Mouse (Mus musculus): ENCODE measurements around the gene Mindy1. TPM values are rescaled to one million over a fixed set of nuclear protein-coding genes. Genes with fewer than 3 reads are reported as not detected.

Mindy1 gene
- polyA plus RNA-seq, 1 experiment from 2014 or later = 72.6 TPM

DNA sequence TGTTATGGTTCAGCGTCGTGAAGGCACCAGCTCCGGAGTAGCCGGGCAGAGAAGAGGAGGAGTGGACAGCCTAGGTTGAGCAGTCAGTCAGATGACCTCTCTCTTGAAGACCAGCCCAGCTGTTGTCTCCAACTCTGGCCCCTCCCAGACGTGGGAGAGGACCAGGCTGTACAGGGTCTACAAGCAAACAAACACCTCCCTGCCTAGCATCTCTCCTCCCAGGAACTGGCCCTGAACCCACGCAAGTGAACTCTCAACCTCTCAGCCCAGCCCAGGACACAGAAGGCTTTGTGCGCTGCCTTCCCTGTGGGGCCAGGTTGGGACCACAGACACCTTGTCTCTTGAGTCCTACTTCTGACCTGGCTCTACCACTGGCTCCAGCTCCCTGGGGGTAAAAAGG is 26.0 kb downstream of the Mindy1 start, which contains the start of gene Anxa9:
Gene Anxa9, minus strand, starts transcription at position 77 of the 400 bp plus-strand sequence.
- Histone ChIP-seq H3K27me3 (ENCODE audit: insufficient read depth, low read length) (no peaks in the 10 kb centered on the region), H3K4me3 (replicated peaks; ENCODE audit: low read depth, low read length) (no peak within 1 kb of the TSS), H3K9me3 (replicated peaks; ENCODE audit: low read length) (no peaks in the 10 kb centered on the region), H3K4me1 (replicated peaks; ENCODE audit: insufficient read depth, low read length) (no peaks in the 10 kb centered on the region), H3K4me2 (ENCODE audit: low read length) (peak within 1 kb of the TSS; percentile 17; the same call in 1 of the 2 replicates), H3K27ac (peak within 1 kb of the TSS; percentile 77), H3K36me3 (ENCODE audit: insufficient read depth, low read length) (no peaks in the 10 kb centered on the region), H3K9ac (ENCODE audit: low read depth, low read length) (no peak within 1 kb of the TSS)
- peak; percentile 17 for DNase-seq (ENCODE audit: low spot score)
- WGBS = 30% methylated on average over 7 of the region's 7 CpGs
- no peak for TF ChIP-seq CTCF (IDR thresholded peaks at IDR 0.05; ENCODE audit: low read depth)
- ATAC-seq (replicated peaks; ENCODE audit: low FRiP score, low read depth) = peak; percentile 79

DNA sequence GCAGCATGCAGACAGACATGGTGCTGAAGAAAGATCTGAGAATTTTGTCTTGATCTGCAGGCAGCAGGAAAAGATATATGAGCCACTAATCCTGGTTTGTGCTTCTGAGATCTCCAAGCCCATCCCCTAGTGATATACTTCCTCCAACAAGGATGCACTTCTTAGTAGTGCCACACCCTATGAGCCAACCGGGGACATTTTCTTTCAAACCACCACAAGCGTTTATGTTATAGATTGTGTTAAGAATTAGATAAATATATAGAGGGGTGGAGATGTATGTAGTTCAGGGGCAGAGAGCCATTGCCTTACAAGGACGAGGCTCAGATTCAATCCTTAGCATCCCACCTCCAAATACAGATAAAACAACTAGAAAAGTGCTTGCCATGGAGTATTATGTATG is 29.4 kb downstream of the Mindy1 start:
- no peak overlapping the region for H3K9ac ChIP-seq (ENCODE audit: low read depth, low read length)
- no peak overlapping the region for H3K27ac ChIP-seq
- H3K9me3 ChIP-seq (replicated peaks; ENCODE audit: low read length) = no peaks in the 10 kb centered on the region
- no peak overlapping the region for H3K4me3 ChIP-seq (replicated peaks; ENCODE audit: low read depth, low read length)
- no peaks in the 10 kb centered on the region for H3K36me3 ChIP-seq (ENCODE audit: insufficient read depth, low read length)
- ATAC-seq (replicated peaks; ENCODE audit: low FRiP score, low read depth) = no peak
- no peaks in the 10 kb centered on the region for H3K27me3 ChIP-seq (ENCODE audit: insufficient read depth, low read length)
- DNase-seq (ENCODE audit: low spot score) = no peak
- H3K4me2 ChIP-seq (ENCODE audit: low read length) = no peak overlapping the region
- 71% methylated on average over 3 of the region's 3 CpGs for WGBS
- no peaks in the 10 kb centered on the region for H3K4me1 ChIP-seq (replicated peaks; ENCODE audit: insufficient read depth, low read length)
- no peak for TF ChIP-seq CTCF (IDR thresholded peaks at IDR 0.05; ENCODE audit: low read depth)

DNA sequence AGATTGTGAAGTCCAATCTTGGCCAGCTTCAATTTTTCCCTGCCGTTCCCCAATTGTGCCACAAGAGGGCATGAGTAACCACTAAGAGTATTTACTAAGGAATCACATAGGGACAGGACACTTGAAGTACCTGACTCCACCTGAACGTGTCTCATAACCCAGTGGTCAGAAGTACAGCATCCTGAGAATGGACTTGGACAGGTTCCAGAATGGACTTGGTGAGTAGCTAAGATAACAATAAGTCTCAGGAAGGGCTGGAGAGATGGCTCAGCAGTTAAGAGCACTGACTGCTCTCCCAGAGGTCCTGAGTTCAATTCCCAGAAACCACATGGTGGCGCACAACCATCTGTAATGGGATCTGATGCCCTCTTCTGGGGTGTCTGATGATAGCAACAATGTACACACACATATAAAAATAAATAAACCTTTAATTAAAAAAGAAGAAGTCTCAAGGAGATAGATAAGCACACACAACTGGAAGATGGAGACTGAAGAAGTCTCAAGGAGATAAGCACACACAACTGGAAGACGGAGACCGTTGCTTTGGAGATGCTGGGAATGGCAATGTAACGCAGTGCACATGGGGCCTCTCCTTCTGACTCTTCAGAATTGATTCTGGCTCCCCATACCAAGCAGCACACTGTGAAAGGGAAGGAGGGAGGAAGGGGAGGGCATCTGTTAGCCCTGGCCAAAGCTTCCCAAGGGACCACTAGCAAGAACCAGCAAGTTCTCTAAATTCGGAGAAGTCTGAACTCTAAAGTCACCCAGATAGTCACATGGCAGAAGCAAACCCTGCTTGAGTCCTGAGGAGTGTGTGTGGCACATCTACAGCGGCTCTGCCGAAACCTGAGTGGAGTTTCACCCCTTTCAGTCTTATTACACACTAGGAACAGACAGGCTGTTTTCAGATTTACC is 30.1 kb downstream of the Mindy1 start:
- Histone ChIP-seq H3K9ac (ENCODE audit: low read depth, low read length) (no peak overlapping the region), H3K27me3 (ENCODE audit: insufficient read depth, low read length) (no peaks in the 10 kb centered on the region), H3K4me1 (replicated peaks; ENCODE audit: insufficient read depth, low read length) (peaks cover 3% of the 10 kb centered on the region; the same call in 1 of the 2 replicates), H3K36me3 (ENCODE audit: insufficient read depth, low read length) (no peaks in the 10 kb centered on the region), H3K9me3 (replicated peaks; ENCODE audit: low read length) (no peaks in the 10 kb centered on the region), H3K27ac (no peak overlapping the region), H3K4me3 (replicated peaks; ENCODE audit: low read depth, low read length) (no peak overlapping the region), H3K4me2 (ENCODE audit: low read length) (no peak overlapping the region)
- ATAC-seq (replicated peaks; ENCODE audit: low FRiP score, low read depth) = peak; percentile 33
- DNase-seq (ENCODE audit: low spot score) = peak; percentile 90
- TF ChIP-seq CTCF (IDR thresholded peaks at IDR 0.05; ENCODE audit: low read depth) = peak; percentile 85
- 69% methylated on average over 9 of the region's 9 CpGs for WGBS

DNA sequence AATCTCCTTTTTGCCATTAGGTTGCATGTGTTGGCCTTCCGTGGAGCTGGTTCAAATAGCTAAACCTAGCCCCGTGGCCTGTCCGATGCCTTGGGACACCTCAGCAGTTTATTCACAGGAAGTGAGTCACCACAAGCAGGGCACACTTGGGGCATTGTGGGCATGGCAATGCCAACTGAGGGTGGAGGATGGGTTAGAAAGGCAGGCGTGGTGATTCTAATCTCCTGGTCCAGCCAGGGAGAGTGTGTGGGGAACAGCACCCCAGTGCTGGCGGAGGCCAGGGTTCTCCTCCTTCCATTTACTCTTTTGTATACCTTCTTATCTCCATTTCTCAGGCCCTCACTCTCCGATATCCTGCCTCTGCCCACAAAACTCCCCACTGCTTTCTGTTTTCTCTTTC is 31.5 kb downstream of the Mindy1 start:
- Histone ChIP-seq H3K4me2 (ENCODE audit: low read length) (no peak overlapping the region), H3K27ac (no peak overlapping the region), H3K4me3 (replicated peaks; ENCODE audit: low read depth, low read length) (no peak overlapping the region), H3K4me1 (replicated peaks; ENCODE audit: insufficient read depth, low read length) (peaks cover 10% of the 10 kb centered on the region; the same call in 1 of the 2 replicates), H3K9me3 (replicated peaks; ENCODE audit: low read length) (no peaks in the 10 kb centered on the region), H3K36me3 (ENCODE audit: insufficient read depth, low read length) (no peaks in the 10 kb centered on the region), H3K27me3 (ENCODE audit: insufficient read depth, low read length) (no peaks in the 10 kb centered on the region), H3K9ac (ENCODE audit: low read depth, low read length) (no peak overlapping the region)
- no peak for DNase-seq (ENCODE audit: low spot score)
- 70% methylated on average over 6 of the region's 6 CpGs for WGBS
- ATAC-seq (replicated peaks; ENCODE audit: low FRiP score, low read depth) = no peak
- TF ChIP-seq CTCF (IDR thresholded peaks at IDR 0.05; ENCODE audit: low read depth) = no peak

DNA sequence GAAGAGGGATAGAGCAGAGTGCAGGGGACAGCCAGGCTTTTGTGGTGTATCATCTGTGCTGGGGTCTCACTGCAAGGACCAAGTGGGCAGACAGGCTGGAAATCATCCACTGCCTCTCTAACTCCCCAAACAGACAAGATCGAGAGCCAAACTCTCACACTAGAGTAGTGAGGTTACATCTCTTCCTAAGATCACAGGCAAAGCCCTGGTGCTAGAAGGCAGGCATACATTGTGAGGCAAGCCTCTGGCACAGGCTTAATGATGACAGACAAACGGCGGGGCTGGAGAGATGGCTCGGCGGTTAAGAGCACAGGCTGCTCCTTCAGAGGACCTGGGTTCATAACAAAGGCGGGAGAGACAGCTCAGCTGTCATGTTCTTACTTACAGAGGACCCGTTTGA is 32.3 kb downstream of the Mindy1 start:
- H3K4me1 ChIP-seq (replicated peaks; ENCODE audit: insufficient read depth, low read length) = peaks cover 16% of the 10 kb centered on the region; the same call in 1 of the 2 replicates
- 49% methylated on average over 7 of the region's 7 CpGs for WGBS
- ATAC-seq (replicated peaks; ENCODE audit: low FRiP score, low read depth) = no peak

DNA sequence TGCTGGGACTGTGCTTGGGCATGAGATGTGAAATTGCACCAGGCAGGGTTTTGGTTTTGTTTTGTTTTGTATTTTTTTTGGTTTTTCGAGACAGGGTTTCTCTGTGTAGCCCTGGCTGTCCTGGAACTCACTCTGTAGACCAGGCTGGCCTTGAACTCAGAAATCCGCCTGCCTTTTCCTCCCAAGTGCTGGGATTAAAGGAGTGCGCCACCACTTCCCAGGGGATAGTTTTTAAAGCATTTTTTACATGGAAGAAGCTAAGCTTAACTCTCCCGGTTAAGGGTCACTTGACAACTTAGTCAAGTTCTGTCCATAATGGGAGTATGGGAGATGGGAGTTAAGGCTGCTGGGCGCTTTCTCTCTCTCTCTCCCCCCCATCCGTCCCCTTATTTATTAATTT is 32.9 kb downstream of the Mindy1 start:
- Histone ChIP-seq H3K9ac (ENCODE audit: low read depth, low read length) (no peak overlapping the region), H3K27me3 (ENCODE audit: insufficient read depth, low read length) (no peaks in the 10 kb centered on the region), H3K4me3 (replicated peaks; ENCODE audit: low read depth, low read length) (peak overlapping the region; percentile 83; the same call in 1 of the 2 replicates), H3K9me3 (replicated peaks; ENCODE audit: low read length) (no peaks in the 10 kb centered on the region), H3K4me2 (ENCODE audit: low read length) (peak overlapping the region; percentile 64; the same call in 1 of the 2 replicates), H3K27ac (no peak overlapping the region), H3K36me3 (ENCODE audit: insufficient read depth, low read length) (no peaks in the 10 kb centered on the region), H3K4me1 (replicated peaks; ENCODE audit: insufficient read depth, low read length) (peaks cover 20% of the 10 kb centered on the region; the same call in 1 of the 2 replicates)
- no peak for TF ChIP-seq CTCF (IDR thresholded peaks at IDR 0.05; ENCODE audit: low read depth)
- ATAC-seq (replicated peaks; ENCODE audit: low FRiP score, low read depth) (no peak), DNase-seq (ENCODE audit: low spot score) (no peak)
- WGBS = 65% methylated on average over 6 of the region's 6 CpGs

More for the DNA sequence above, 32.3 kb downstream of the Mindy1 start:
- no peak overlapping the region for H3K4me2 ChIP-seq (ENCODE audit: low read length)
- H3K9me3 ChIP-seq (replicated peaks; ENCODE audit: low read length) = no peaks in the 10 kb centered on the region
- H3K9ac ChIP-seq (ENCODE audit: low read depth, low read length) = no peak overlapping the region
- DNase-seq (ENCODE audit: low spot score) = no peak
- H3K4me3 ChIP-seq (replicated peaks; ENCODE audit: low read depth, low read length) = no peak overlapping the region
- no peaks in the 10 kb centered on the region for H3K27me3 ChIP-seq (ENCODE audit: insufficient read depth, low read length)
- H3K27ac ChIP-seq = no peak overlapping the region
- no peak for TF ChIP-seq CTCF (IDR thresholded peaks at IDR 0.05; ENCODE audit: low read depth)
- no peaks in the 10 kb centered on the region for H3K36me3 ChIP-seq (ENCODE audit: insufficient read depth, low read length)

All from kidney, postnatal 0 days (tissue).